In genomic region chr10:78255646-78256059, GRCm38 (mm10) we compare ENCODE assay signal across 8 mouse cellular contexts. TPM values are rescaled to one million over a fixed set of nuclear protein-coding genes. Genes with fewer than 3 reads are reported as not detected.
DNase-seq lines count a peak whose midpoint lies in the region; ATAC-seq and TF ChIP-seq lines count a peak whose summit lies in the region.

No protein-coding gene starts in this region.

- no peak overlapping the region for H3K4me2 ChIP-seq in heart, embryonic 14.5 days (ENCODE audit: low read length)
- H3K4me2 ChIP-seq in forebrain, embryonic 14.5 days (ENCODE audit: low read length), result no peak overlapping the region

- intact Hi-C loops in left cerebral cortex, postnatal 4 days (cut with DNase I), result no loop called here

- 40% methylated on average over 4 of the region's 4 CpGs for WGBS in heart, embryonic 14.5 days
- 67% methylated on average over 4 of the region's 4 CpGs for WGBS in thymus, adult 2 months
- 72% methylated on average over 4 of the region's 4 CpGs for WGBS in forebrain, embryonic 14.5 days

- no peak for TF ChIP-seq POLR2A in thymus, adult 2 months (IDR thresholded peaks at IDR 0.05; ENCODE audit: control insufficient read depth, extremely low read depth, insufficient read depth, low read length, poor library complexity)

- no peaks in the 10 kb centered on the region for H3K36me3 ChIP-seq in heart, embryonic 14.5 days (ENCODE audit: control insufficient read depth, insufficient read depth, low read length)
- no peaks in the 10 kb centered on the region for H3K36me3 ChIP-seq in thymus, adult 2 months (ENCODE audit: control insufficient read depth, insufficient read depth, low read length)
- H3K36me3 ChIP-seq in forebrain, embryonic 14.5 days (ENCODE audit: control insufficient read depth, insufficient read depth, low read length), result no peaks in the 10 kb centered on the region

- H3K9me3 ChIP-seq in heart, embryonic 14.5 days (ENCODE audit: control insufficient read depth, low read length), result no peaks in the 10 kb centered on the region; the same call in 1 of the 2 replicates
- no peaks in the 10 kb centered on the region; the same call in 1 of the 2 replicates for H3K9me3 ChIP-seq in forebrain, embryonic 14.5 days (replicated peaks; ENCODE audit: control insufficient read depth, low read length)

- peaks cover 7 to 12% of the 10 kb centered on the region in 2 experiments; a peak in 3 of 4 replicates for H3K4me1 ChIP-seq in heart, embryonic 14.5 days (ENCODE audit: control insufficient read depth in 2 of 2, insufficient read depth in 2 of 2, low read length in 2 of 2)
- H3K4me1 ChIP-seq in thymus, adult 2 months (replicated peaks; ENCODE audit: control insufficient read depth, insufficient read depth, low read length), result no peaks in the 10 kb centered on the region
- no peaks in the 10 kb centered on the region for H3K4me1 ChIP-seq in forebrain, embryonic 14.5 days (ENCODE audit: control insufficient read depth, insufficient read depth, low read length)

- H3K27ac ChIP-seq in heart, embryonic 14.5 days (replicated peaks in 1 of 2; ENCODE audit: control insufficient read depth in 1 of 2, insufficient read depth in 1 of 2, low read depth in 2 of 2, low read length in 2 of 2), result 0 out of 4 replicates have a peak overlapping the region, but pooled peaks have one; percentile 18 to 20
- no peak overlapping the region for H3K27ac ChIP-seq in thymus, adult 2 months (ENCODE audit: control insufficient read depth, insufficient read depth, low read length)
- no peak overlapping the region for H3K27ac ChIP-seq in forebrain, embryonic 14.5 days (ENCODE audit: low read depth, low read length)

- ATAC-seq in heart, embryonic 14.5 days (ENCODE audit: insufficient number of reproducible peaks, insufficient read depth, low FRiP score, low read depth), result no peak
- ATAC-seq in megakaryocyte progenitor cell, adult 5-6 weeks (replicated peaks; ENCODE audit: poor library complexity), result peak; percentile 84
- no peak for ATAC-seq in forebrain, embryonic 14.5 days

- H3K27me3 ChIP-seq in heart, embryonic 14.5 days (ENCODE audit: control insufficient read depth, insufficient read depth, low read length), result no peaks in the 10 kb centered on the region
- H3K27me3 ChIP-seq in thymus, adult 2 months (ENCODE audit: control insufficient read depth, insufficient read depth, low read length), result no peaks in the 10 kb centered on the region
- no peaks in the 10 kb centered on the region for H3K27me3 ChIP-seq in forebrain, embryonic 14.5 days (replicated peaks; ENCODE audit: control insufficient read depth, insufficient read depth, low read length)

- H3K9ac ChIP-seq in heart, embryonic 14.5 days (ENCODE audit: low read length), result no peak overlapping the region
- H3K9ac ChIP-seq in forebrain, embryonic 14.5 days (ENCODE audit: low read length), result no peak overlapping the region

- H3K4me3 ChIP-seq in heart, embryonic 14.5 days (ENCODE audit: control insufficient read depth in 1 of 2, insufficient read depth in 1 of 2, low read depth in 1 of 2, low read length in 2 of 2), result no peak overlapping the region
- no peak overlapping the region for H3K4me3 ChIP-seq in thymus, adult 2 months (ENCODE audit: control insufficient read depth, insufficient read depth, low read length)
- no peak overlapping the region for H3K4me3 ChIP-seq in forebrain, embryonic 14.5 days (ENCODE audit: low read depth, low read length)

- no peak for TF ChIP-seq CTCF in thymus, adult 2 months (IDR thresholded peaks at IDR 0.05; ENCODE audit: borderline replicate concordance, control insufficient read depth, extremely low read depth, insufficient read depth, low read length, poor library complexity)

- DNase-seq in left cerebral cortex, adult 18-20 months (ENCODE audit: low spot score in 2 of 2), result peak; percentile 20 to 27
- no peak for DNase-seq in left cerebral cortex, postnatal 4 days
- DNase-seq in adrenal gland, adult 8-10 months, result peak; percentile 83
- DNase-seq in yolk sac, embryonic 10.5 days (ENCODE audit: low spot score), result no peak
- no peak for DNase-seq in thymus, adult 2 months
- DNase-seq in forebrain, embryonic 14.5 days (ENCODE audit: low spot score), result no peak

RNA-seq across cellular contexts. Expression of gene Trappc10, which starts 11.2 kb away (rescaled TPM):
- total RNA-seq in left cerebral cortex, adult 18-20 months (2021), result 10 to 100 TPM; 84.4 to 85.7 TPM
- 10 to 100 TPM; 85.8 to 86.5 TPM for total RNA-seq in left cerebral cortex, postnatal 4 days (2021)
- 10 to 100 TPM; 59.1 to 66.4 (median 60.2) TPM for total RNA-seq in adrenal gland, adult 8-10 months (2022)
- polyA plus RNA-seq in heart, embryonic 14.5 days (2014; fragmentation: Nextera tagmentation; extraction: Ambion mirVana), result 15.4 and 19.0 TPM in 2 replicates
- total RNA-seq in megakaryocyte progenitor cell, adult 5-6 weeks (2015), result 39.0 and 44.2 TPM in 2 replicates
- 30.7 and 33.4 TPM in 2 replicates for total RNA-seq in megakaryocyte progenitor cell, adult 5-6 weeks (2017)
- polyA plus RNA-seq in thymus, adult 2 months (2012; rRNA removed), result 96.0 and 105 TPM in 2 replicates
- 19.9 and 22.5 TPM in 2 replicates for polyA plus RNA-seq in forebrain, embryonic 14.5 days (2014; fragmentation: Nextera tagmentation; extraction: Ambion mirVana)

Comparison
In these comparisons a context has a peak if more than half of its experiments do, and no peak if none do; other contexts are left out.
1. DNase-seq: peak in left cerebral cortex, adult 18-20 months (2 of 2) and adrenal gland, adult 8-10 months (single experiment); none in left cerebral cortex, postnatal 4 days (single experiment), yolk sac, embryonic 10.5 days (single experiment), thymus, adult 2 months (single experiment) and forebrain, embryonic 14.5 days (single experiment).
2. H3K27ac ChIP-seq: peak in heart, embryonic 14.5 days (2 of 2); none in thymus, adult 2 months (single experiment) and forebrain, embryonic 14.5 days (single experiment).